Mouse (Mus musculus): ENCODE results near the gene Vps41.

DNA sequence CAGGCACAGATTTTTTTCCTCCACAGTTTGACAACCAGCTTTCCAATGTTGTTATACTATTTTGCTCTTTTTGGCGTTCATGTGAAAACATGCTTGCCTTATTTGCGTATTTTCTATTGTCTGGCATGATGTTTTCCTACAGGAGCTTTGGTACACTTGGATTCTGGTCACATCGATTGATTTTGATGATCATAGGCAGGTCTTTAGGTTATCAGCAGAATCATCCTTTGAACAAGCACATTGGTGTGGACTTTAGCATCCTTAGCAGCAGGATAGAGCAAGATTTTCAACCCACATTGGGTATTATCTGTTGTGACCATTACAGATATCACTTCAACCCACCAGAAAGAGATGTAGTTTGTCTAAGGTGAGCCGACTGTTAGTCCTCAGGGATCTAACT lies 71.0 kb downstream of the Vps41 start:
- TF ChIP-seq ZC3H11A (IDR thresholded peaks at IDR 0.05; ENCODE audit: low read depth, low read length) (no peak), CTCF (IDR thresholded peaks at IDR 0.05 in 2 of 3, conservative IDR thresholded peaks at IDR 0.05 in 1 of 3; ENCODE audit: control insufficient read depth in 1 of 3, insufficient read depth in 1 of 3, low read depth in 2 of 3, low read length in 3 of 3, poor library complexity in 1 of 3, severe bottlenecking in 1 of 3) (no peak), POLR2A (IDR thresholded peaks at IDR 0.05; ENCODE audit: control insufficient read depth in 1 of 2, insufficient read depth in 1 of 2, low read depth in 1 of 2, low read length in 2 of 2, poor library complexity in 1 of 2) (no peak), MEF2A (IDR thresholded peaks at IDR 0.05; ENCODE audit: extremely low read depth, insufficient replicate concordance, low read depth, low read length, poor library complexity, severe bottlenecking) (no peak), EP300 (IDR thresholded peaks at IDR 0.05; ENCODE audit: low read depth in 1 of 2, low read length in 2 of 2) (no peak), ZNF384 (IDR thresholded peaks at IDR 0.05; ENCODE audit: low read depth, low read length) (no peak), HCFC1 (IDR thresholded peaks at IDR 0.05; ENCODE audit: low read depth, low read length) (no peak), USF1 (IDR thresholded peaks at IDR 0.05; ENCODE audit: low read depth, low read length) (no peak), MAZ (IDR thresholded peaks at IDR 0.05; ENCODE audit: low read depth, low read length) (no peak), USF2 (IDR thresholded peaks at IDR 0.05; ENCODE audit: borderline replicate concordance in 1 of 2, insufficient read depth in 1 of 2, low read depth in 1 of 2, low read length in 2 of 2) (no peak), SIN3A (IDR thresholded peaks at IDR 0.05; ENCODE audit: low read length) (no peak), MYC (IDR thresholded peaks at IDR 0.05; ENCODE audit: low read depth, low read length) (no peak), RCOR1 (IDR thresholded peaks at IDR 0.05; ENCODE audit: low read depth, low read length) (no peak)

Data from MEL (cell line).